Comparison of ENCODE assay signal across 8 mouse cellular contexts in the genomic region with DNA sequence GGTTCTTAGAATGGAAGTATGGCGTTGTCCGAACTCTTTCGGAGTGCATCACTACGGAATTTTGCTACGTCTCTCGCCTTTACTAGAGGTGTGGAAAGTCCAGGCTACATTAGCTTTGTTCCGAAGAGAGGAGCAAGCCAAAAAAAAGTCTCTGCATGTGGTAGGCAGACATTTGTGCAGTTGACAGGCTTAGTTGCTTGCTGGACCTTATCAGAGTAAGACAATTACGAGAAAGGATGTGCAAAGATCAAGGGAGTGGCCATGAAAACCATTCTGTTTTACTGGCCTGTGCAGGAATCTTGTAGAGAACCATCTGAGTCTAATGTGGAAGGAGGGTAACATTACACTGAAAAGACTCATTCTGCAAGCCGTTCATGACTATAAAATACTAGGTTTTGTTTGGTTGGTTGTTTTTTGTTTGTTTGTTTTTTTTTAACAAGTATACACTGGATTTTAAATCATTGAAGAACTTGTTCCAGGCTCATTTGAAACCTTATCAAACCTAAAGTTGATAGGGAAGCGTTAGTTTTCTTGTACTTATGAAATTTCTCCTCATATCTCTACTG. TPM values are rescaled to one million over a fixed set of nuclear protein-coding genes. Genes with fewer than 3 reads are reported as not detected.
DNase-seq lines count a peak whose midpoint lies in the region; ATAC-seq and TF ChIP-seq lines count a peak whose summit lies in the region.

No protein-coding gene starts in this region.

- no peaks in the 10 kb centered on the region for H3K9me3 ChIP-seq in heart, embryonic 16.5 days (replicated peaks; ENCODE audit: control insufficient read depth, low read length)
- no peaks in the 10 kb centered on the region for H3K9me3 ChIP-seq in forebrain, postnatal 0 days (ENCODE audit: low read length)
- no peaks in the 10 kb centered on the region for H3K9me3 ChIP-seq in midbrain, embryonic 11.5 days (ENCODE audit: control insufficient read depth, low read length)

- peak overlapping the region; percentile 98 for H3K4me3 ChIP-seq in heart, embryonic 16.5 days (ENCODE audit: low read length)
- peak overlapping the region; percentile 99 for H3K4me3 ChIP-seq in forebrain, postnatal 0 days (ENCODE audit: low read depth, low read length)
- H3K4me3 ChIP-seq in midbrain, embryonic 11.5 days (ENCODE audit: low read depth, low read length): peak overlapping the region; percentile 95

- 13% methylated on average over 10 of the region's 10 CpGs for WGBS in heart, embryonic 16.5 days
- WGBS in forebrain, postnatal 0 days: 18% methylated on average over 10 of the region's 10 CpGs
- 23% methylated on average over 10 of the region's 10 CpGs for WGBS in midbrain, embryonic 11.5 days

- peak overlapping the region; percentile 97 for H3K9ac ChIP-seq in heart, embryonic 16.5 days (ENCODE audit: low read length)
- H3K9ac ChIP-seq in forebrain, postnatal 0 days: peak overlapping the region; percentile 91
- H3K9ac ChIP-seq in midbrain, embryonic 11.5 days (ENCODE audit: low read length): peak overlapping the region; percentile 74

- H3K4me1 ChIP-seq in heart, embryonic 16.5 days (ENCODE audit: control insufficient read depth, insufficient read depth, low read length): peaks cover 9% of the 10 kb centered on the region
- peaks cover 5% of the 10 kb centered on the region for H3K4me1 ChIP-seq in forebrain, postnatal 0 days (ENCODE audit: insufficient read depth)
- H3K4me1 ChIP-seq in midbrain, embryonic 11.5 days (ENCODE audit: control insufficient read depth, insufficient read depth, low read length): peaks cover 2% of the 10 kb centered on the region; the same call in 1 of the 2 replicates

- intact Hi-C loops in heart, postnatal 10 days (cut with DNase I): no loop called here

- no peaks in the 10 kb centered on the region for H3K27me3 ChIP-seq in heart, embryonic 16.5 days (ENCODE audit: control insufficient read depth, insufficient read depth, low read length)
- no peaks in the 10 kb centered on the region for H3K27me3 ChIP-seq in forebrain, postnatal 0 days (ENCODE audit: insufficient read depth, low read length)
- H3K27me3 ChIP-seq in midbrain, embryonic 11.5 days (ENCODE audit: control insufficient read depth, insufficient read depth, low read length): no peaks in the 10 kb centered on the region

- H3K36me3 ChIP-seq in heart, embryonic 16.5 days (ENCODE audit: control insufficient read depth, insufficient read depth): no peaks in the 10 kb centered on the region
- no peaks in the 10 kb centered on the region for H3K36me3 ChIP-seq in forebrain, postnatal 0 days (ENCODE audit: insufficient read depth)
- no peaks in the 10 kb centered on the region for H3K36me3 ChIP-seq in midbrain, embryonic 11.5 days (ENCODE audit: control insufficient read depth, insufficient read depth, low read length)

- no peak for TF ChIP-seq CTCF in forebrain, postnatal 0 days (IDR thresholded peaks at IDR 0.05; ENCODE audit: low read depth)

- peak overlapping the region; percentile 75 for H3K27ac ChIP-seq in heart, embryonic 16.5 days (ENCODE audit: low read length)
- 0 out of 2 replicates have a peak overlapping the region, but pooled peaks have one; percentile 4 for H3K27ac ChIP-seq in forebrain, postnatal 0 days (ENCODE audit: low read depth, low read length)
- no peak overlapping the region for H3K27ac ChIP-seq in midbrain, embryonic 11.5 days (ENCODE audit: low read depth, low read length)

- no peak for ATAC-seq in heart, embryonic 16.5 days (replicated peaks; ENCODE audit: extremely low read depth, insufficient read depth, low FRiP score)
- ATAC-seq in forebrain, postnatal 0 days: no peak
- ATAC-seq in midbrain, embryonic 11.5 days (ENCODE audit: low FRiP score): no peak

- peak overlapping the region; percentile 95 for H3K4me2 ChIP-seq in heart, embryonic 16.5 days (ENCODE audit: low read depth, low read length)
- peak overlapping the region; percentile 84 for H3K4me2 ChIP-seq in forebrain, postnatal 0 days (ENCODE audit: low read depth)
- peak overlapping the region; percentile 64 for H3K4me2 ChIP-seq in midbrain, embryonic 11.5 days

- no peak for DNase-seq in heart, postnatal 10 days
- peak; percentile 46 for DNase-seq in MEL-GATA-1-ER (ENCODE audit: extremely low read depth, low read depth)
- DNase-seq in forebrain, postnatal 0 days: no peak
- DNase-seq in midbrain, embryonic 11.5 days (ENCODE audit: low spot score, missing footprints): peak; percentile 82
- no peak for DNase-seq in thymus, postnatal 0 days (ENCODE audit: low spot score)
- DNase-seq in layer of hippocampus, adult 18-20 months (ENCODE audit: low spot score in 2 of 2): no peak
- no peak for DNase-seq in spleen, postnatal 14 days (ENCODE audit: low spot score in 2 of 2)

RNA-seq across cellular contexts. Expression of a gene that starts 0.8 kb away (rescaled TPM):
- polyA plus RNA-seq in heart, embryonic 16.5 days (2015; fragmentation: Nextera tagmentation; extraction: Ambion mirVana): 7.8 and 8.7 TPM in 2 replicates
- total RNA-seq in heart, postnatal 10 days (2021): 10 to 100 TPM; 28.0 to 33.2 TPM
- total RNA-seq in forebrain, postnatal 0 days (2014; rRNA removed): 31.5 and 37.6 TPM in 2 replicates
- 4.1 and 7.6 TPM in 2 replicates for polyA plus RNA-seq in forebrain, postnatal 0 days (2015; fragmentation: Nextera tagmentation; extraction: Ambion mirVana)
- polyA plus RNA-seq in midbrain, embryonic 11.5 days (2014; fragmentation: Nextera tagmentation; extraction: Ambion mirVana): 8.3 and 8.5 TPM in 2 replicates
- polyA plus RNA-seq in thymus, postnatal 0 days (2015; fragmentation: Nextera tagmentation; extraction: Ambion mirVana): 10.4 and 14.9 TPM in 2 replicates
- total RNA-seq in layer of hippocampus, adult 18-20 months (2021): 10 to 100 TPM; 39.7 to 41.2 TPM

RNA-seq across cellular contexts. Expression of a gene that starts 0.9 kb away (rescaled TPM):
- polyA plus RNA-seq in heart, embryonic 16.5 days (2015; fragmentation: Nextera tagmentation; extraction: Ambion mirVana): 7.9 and 8.3 TPM in 2 replicates
- 1 to 10 TPM; 8.0 to 9.0 TPM for total RNA-seq in heart, postnatal 10 days (2021)
- 6.8 and 7.8 TPM in 2 replicates for total RNA-seq in forebrain, postnatal 0 days (2014; rRNA removed)
- polyA plus RNA-seq in forebrain, postnatal 0 days (2015; fragmentation: Nextera tagmentation; extraction: Ambion mirVana): 6.1 and 8.4 TPM in 2 replicates
- 3.0 and 4.7 TPM in 2 replicates for polyA plus RNA-seq in midbrain, embryonic 11.5 days (2014; fragmentation: Nextera tagmentation; extraction: Ambion mirVana)
- polyA plus RNA-seq in thymus, postnatal 0 days (2015; fragmentation: Nextera tagmentation; extraction: Ambion mirVana): 5.4 and 6.0 TPM in 2 replicates
- 10 to 100 TPM; 16.5 to 21.5 TPM for total RNA-seq in layer of hippocampus, adult 18-20 months (2021)

Comparison
In these comparisons a context has a peak if more than half of its experiments do, and no peak if none do; other contexts are left out.
1. DNase-seq: peak in MEL-GATA-1-ER (single experiment) and midbrain, embryonic 11.5 days (single experiment); none in heart, postnatal 10 days (0 of 2), forebrain, postnatal 0 days (single experiment), thymus, postnatal 0 days (single experiment), layer of hippocampus, adult 18-20 months (0 of 2) and spleen, postnatal 14 days (0 of 2).
2. Peak in every context shown above with its lines, with median percentiles within 50 percentile points of each other: H3K4me2 ChIP-seq, H3K4me3 ChIP-seq and H3K9ac ChIP-seq.